Mouse (Mus musculus): ENCODE measurements around the gene Scgb2b12. TPM values are rescaled to one million over a fixed set of nuclear protein-coding genes. Genes with fewer than 3 reads are reported as not detected.
"Not testable (repeated sequence)": the region's sequence is repeated elsewhere in the genome, so short reads cannot be mapped to it uniquely, and the experiment has no call there.

Gene Scgb2b12
- not detected in 2 replicates for polyA plus RNA-seq (2012; rRNA removed)

- not testable (repeated sequence) for DNase-seq (ENCODE audit: low read depth)
Measured at GRCm38 (mm10) chr7:32327145-32327544, at the start of gene Scgb2b12. Gene Scgb2b12, minus strand, starts transcription at chr7:32327245.

- not testable (repeated sequence) for DNase-seq (ENCODE audit: low read depth)
Measured at GRCm38 (mm10) chr7:32333882-32334281, 6.8 kb upstream of the Scgb2b12 start, which contains the start of gene Scgb1b12. Gene Scgb1b12, plus strand, starts transcription at chr7:32334182.

Other genes with a start within 250 kb of the Scgb2b12 start
- not detected in 2 replicates for gene Scgb1b10, start 226.4 kb downstream of the Scgb2b12 start, polyA plus RNA-seq (2012; rRNA removed)
- gene Scgb2b11, start 116.1 kb downstream of the Scgb2b12 start, polyA plus RNA-seq (2012; rRNA removed), result not detected in 2 replicates
- not detected in 2 replicates for gene Scgb1b11, start 104.4 kb downstream of the Scgb2b12 start, polyA plus RNA-seq (2012; rRNA removed)
- gene Scgb1b12, start 6.9 kb upstream of the Scgb2b12 start, polyA plus RNA-seq (2012; rRNA removed), result not detected in 2 replicates
- not detected in 2 replicates for gene Scgb1b29, start 114.3 kb upstream of the Scgb2b12 start, polyA plus RNA-seq (2012; rRNA removed)